Mouse (Mus musculus): ENCODE data around the gene Dusp6. TPM values are rescaled to one million over a fixed set of nuclear protein-coding genes. Genes with fewer than 3 reads are reported as not detected.

Gene Dusp6
- 251 TPM for polyA plus RNA-seq (2014; fragmentation: Illumina TruSeq; extraction: RNeasy Lipid Tissue Mini Kit (QIAGEN cat#74804); ENCODE audit: low read depth, low replicate concordance)

GRCm38 (mm10) chr10:99262867-99263379 is at the start of gene Dusp6:
Gene Dusp6, plus strand, starts transcription at chr10:99263231.

Other genes with a start within 250 kb of the Dusp6 start
- 17.3 TPM for gene Poc1b, start 156.2 kb upstream of the Dusp6 start, polyA plus RNA-seq (2014; fragmentation: Illumina TruSeq; extraction: RNeasy Lipid Tissue Mini Kit (QIAGEN cat#74804); ENCODE audit: low read depth, low replicate concordance)
- gene Galnt4, start 155.1 kb upstream of the Dusp6 start, polyA plus RNA-seq (2014; fragmentation: Illumina TruSeq; extraction: RNeasy Lipid Tissue Mini Kit (QIAGEN cat#74804); ENCODE audit: low read depth, low replicate concordance), result 15.0 TPM
- not detected for gene Phxr2, start 136.9 kb upstream of the Dusp6 start, polyA plus RNA-seq (2014; fragmentation: Illumina TruSeq; extraction: RNeasy Lipid Tissue Mini Kit (QIAGEN cat#74804); ENCODE audit: low read depth, low replicate concordance)

All from adrenal gland, adult 10 weeks (tissue).